Mouse (Mus musculus): ENCODE measurements around the gene Heatr5a.

The Heatr5a gene

DNA sequence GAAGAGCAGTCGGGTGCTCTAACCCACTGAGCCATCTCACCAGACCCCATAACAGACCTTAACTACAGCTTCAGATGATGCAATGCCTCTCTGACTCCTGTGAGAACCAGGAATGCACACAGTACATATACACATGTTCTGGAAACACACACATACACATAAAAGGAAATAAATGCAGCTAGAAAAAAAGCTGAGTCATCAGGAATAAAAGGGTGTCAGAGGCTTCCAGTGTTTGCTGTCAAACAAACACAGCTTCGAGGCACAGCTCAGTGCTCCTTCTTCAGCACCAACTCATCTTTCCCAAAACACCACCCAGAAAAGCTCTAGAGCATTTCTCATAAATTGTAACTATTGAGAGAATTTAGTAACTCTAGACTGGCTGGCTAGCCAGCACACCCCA lies 86.3 kb downstream of the Heatr5a start:
- no peak for DNase-seq (ENCODE audit: low spot score)

DNA sequence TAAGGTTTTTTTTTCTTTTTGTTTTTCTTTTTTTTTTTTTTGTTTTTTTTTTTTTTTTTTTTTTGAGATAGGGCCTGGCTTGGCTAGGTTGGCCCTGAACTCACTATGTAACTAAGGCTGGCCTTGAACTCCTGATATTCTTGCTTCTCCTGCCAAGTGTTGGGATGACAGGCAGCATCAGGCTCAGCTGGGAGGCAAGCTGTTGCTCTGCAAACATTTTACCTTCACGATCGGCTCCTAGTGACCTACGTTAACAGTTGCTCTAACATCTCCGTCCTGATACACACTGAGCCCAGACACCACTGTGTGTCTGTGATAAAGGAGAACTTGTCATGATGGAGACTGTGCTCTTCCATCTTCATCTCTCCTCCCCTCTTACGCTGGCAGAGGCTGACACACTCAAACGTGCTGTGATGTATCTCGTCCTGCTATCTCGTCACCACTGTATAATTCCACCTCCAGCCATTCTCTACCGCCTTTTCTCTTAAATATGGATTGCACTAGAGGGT lies 87.8 kb downstream of the Heatr5a start:
- no peak for DNase-seq (ENCODE audit: low spot score)

DNA sequence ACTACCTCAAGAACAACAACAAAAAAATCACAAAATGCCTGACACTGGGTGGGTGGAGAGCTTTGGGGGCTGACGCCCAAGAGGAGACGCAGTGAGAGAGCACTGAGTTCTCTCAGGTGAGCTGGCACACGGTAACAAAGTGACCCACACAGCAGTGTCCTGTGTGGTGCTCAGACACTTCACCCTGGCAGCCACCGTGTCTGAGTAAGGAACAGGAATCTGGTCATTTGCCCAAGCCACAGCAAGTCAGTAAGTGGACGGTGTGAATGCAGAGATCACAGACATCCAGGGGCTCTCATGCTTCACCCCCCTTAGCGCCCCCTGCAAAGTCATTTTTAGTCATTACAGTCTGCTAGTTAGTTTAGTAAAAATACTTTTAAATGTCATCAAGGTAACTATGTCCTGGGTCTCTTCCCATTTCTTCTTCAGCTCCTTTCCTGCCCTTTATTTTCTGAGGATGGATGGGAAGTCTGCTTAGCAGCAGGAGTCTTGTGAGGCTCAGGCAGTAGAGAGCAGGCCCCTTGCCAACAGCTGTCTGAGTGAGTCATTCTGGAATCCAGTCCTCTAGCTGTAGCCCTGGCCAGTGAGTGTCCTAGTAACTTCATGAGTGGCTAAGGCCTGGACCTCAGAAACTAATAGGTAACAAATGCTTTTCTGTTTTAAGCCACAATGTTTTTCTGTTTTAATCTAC lies 88.4 kb downstream of the Heatr5a start:
- no peak for DNase-seq (ENCODE audit: low spot score)

DNA sequence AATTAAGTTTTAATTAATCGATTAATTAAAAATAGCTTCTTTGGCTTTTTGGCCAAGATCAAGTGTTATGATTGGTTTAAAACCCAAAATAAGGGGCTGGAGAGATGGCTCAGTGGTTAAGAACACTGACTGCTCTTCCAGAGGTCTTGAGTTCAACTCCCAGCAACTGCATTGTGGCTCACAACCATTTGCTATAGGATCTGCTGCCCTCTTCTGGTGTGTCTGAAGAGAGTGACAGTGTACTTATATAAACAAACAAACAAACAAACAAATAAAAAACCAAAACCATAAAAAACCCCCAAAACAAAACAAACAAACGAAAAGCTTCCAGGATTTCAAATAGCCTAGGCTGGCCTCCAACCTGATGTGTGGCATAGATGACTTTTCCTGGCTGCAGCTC lies 89.3 kb downstream of the Heatr5a start:
- DNase-seq (ENCODE audit: low spot score), result no peak

DNA sequence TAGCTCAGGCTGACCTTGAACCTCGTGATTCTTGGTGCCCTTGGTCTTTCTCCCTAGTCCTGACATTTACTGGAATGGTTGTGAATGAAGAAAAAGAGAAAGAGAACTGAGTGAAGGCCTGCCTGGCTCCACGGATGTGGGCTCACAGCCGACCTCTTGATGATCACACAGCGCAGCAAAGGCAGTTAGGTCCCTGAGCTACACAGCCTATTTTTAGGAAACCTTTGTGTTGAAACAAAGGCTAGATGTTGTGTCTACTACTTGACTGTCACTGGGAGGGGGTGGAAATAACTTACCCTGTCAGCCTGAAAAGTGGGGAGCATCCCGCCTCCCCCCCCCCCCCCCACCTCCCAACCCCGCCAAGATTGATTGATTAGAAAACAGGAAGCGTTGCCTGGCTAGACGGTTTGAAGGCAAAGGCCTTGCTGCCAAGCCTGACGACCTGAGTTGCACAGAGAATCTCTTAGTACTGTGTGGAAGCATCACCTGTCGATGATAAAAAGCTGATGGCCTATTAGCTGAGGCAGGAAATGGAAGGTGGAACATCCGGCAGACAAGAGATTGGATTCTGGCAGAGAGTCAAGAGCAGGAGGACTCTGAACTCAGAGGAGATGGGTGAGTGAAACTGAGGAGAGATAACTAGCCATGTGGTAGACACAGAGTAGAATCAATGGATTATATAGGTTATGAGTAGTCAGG lies 99.5 kb downstream of the Heatr5a start:
- no peak for DNase-seq (ENCODE audit: low spot score)

DNA sequence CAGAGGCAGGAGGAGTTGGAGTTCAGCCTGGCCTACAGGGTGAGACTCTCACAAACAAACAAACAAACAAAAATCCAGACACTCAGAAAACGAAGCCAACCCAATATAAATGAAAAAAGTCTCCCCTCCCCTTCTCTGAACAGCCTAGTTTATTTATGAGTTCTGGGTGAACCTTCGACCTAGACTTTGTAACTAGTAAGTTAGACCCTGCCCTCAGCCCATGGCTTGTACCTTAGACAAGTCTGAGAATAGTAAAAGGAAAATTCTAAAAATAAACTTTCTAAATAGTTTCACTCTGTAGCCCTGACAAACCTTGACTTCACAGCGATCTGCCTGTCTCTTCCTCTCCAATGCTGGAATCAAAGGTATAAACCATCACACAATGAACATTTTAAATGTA lies 101.6 kb downstream of the Heatr5a start:
- DNase-seq (ENCODE audit: low spot score), result no peak

DNA sequence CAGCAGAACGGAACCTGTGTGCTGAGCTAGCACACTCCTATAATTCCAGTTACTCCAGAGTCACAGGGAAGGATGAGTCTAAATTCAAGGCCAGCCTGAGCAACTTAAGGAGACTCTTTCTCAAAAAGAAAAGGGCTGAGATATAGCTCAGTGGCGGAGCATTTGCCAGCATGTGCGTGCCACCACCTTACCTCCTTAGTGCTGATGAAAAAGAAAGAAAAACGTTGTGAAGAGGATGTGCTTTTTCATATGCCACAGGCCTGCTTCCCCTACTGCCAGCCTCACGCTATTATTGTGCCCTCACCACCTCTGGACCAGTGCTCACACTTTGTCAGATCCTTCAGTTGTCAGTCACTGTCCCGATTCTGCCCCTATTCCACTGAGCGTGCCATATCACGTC lies 104.0 kb downstream of the Heatr5a start:
- no peak for DNase-seq (ENCODE audit: low spot score)

DNA sequence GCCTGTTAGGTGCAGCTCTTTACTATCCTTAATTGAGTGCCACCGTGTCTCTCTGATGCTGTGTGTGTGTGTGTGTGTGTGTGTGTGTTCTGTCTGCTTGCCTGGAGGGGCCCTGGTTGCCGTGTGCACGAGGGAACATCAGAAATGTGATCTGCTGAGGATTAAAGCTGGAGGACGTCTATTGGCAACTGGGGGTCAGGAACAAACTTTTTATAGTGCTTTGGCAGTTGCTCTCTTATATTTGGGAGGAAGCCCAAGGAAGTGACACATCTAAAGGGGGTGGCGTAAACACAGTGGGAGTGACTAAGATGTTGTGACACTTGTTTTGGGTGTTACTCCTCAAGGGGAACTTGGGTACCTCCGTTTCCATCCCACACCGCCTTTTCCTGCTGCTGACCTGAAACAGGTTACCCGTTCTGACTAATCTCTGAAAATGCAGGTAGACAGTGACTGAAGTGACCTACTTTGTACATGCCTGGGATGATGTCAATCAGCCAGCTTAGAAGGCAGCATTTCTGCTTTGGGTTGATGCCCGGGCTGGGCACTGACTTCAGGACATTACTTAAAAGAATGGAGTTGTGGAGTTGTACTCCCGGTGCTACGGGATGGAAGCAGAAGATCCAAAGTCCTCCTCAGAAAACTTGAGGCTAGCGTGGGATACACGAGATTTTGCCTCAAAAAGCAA lies 104.8 kb downstream of the Heatr5a start:
- DNase-seq (ENCODE audit: low spot score), result no peak

DNA sequence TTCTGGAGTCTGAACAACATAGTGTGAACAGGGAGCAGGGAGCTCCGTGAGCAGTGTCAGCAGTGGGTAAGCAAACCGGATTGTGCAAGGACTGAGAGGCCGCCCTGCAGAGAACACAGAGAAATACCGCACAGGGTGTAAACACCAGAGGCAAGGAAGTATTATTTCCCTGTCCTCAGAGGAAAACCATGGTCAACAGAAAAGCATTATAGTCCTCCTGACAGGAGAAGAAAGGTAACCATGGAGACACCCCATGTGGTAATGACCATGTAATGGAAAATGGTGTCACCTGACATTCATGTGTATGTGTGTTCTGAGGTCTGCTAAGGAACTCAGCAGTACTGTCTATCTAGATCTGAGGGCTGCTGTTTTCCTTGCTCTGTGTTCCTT lies 105.3 kb downstream of the Heatr5a start:
- no peak for DNase-seq (ENCODE audit: low spot score)

DNA sequence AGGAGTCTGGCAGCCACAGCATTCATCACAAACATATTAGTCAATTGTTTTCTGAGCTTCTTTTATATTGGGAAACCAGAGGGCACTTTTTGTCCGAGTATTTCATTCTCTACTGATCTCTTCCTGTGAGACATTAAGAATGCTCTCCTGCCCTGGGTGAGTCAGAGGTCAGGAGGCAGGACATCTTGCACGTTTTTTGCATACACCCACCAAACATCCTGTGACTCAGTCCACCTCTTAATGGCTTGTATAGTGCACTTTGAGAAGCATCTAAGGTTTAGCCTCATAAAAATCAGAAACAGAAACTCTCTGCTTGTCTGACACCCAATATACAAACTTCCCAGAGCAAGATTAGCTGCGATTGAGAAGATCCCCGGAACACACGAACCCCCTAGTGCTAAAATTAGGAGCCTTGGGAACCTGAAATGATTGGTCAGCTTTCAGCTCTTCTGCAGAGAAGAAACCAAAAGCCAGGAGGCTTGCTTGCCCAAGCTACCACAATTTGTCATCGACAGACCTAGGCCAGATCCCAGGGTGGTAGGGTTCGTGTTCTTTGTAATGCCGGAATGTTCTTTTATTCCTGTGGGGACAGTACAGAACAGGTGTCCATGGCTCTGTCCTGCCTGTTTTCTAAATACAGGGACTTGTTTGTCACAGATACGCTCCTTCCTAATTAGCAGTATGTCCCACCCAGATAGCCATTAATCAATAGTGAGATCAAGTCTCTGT lies 105.9 kb downstream of the Heatr5a start:
- no peak for DNase-seq (ENCODE audit: low spot score)

DNA sequence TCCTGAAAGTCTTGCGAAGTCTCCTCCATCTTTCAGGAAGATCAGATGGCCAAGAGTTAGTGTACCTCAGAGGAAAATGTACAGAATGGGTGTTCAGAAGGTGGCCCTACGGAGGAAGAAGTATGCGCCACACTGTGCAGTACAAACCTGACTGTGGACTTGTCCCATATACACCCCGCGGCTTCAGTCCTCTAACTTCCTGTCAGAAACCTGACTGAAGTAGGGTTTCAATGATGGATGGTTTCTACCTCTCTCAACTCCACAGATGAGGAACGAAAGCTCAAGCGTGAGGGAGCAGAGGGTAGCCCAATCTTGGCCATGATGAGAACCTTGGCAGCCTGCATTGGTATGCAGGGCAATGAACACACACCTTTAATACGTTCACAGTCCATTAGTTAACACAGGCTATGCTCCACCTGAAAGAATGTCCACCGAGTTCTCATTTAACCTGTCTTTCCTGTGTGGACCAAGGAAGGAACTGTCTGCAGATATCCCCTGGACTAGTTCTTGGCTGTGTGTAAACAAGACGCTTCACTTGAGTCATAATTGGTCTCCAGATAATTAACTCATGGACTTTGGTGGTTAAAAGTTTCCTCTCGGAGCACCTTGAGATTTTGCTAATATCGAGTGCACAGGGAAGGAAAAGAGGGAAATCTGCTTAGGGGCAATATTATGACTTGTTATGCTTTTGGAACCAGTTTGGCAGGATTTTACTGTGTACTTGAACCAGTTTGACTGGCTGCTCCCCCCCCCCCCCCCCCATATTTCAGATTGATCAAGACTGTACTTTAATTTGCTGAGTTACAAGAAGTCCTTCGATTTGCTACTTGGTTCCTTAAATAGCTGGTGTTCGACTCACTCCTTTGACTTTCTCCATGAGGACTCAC lies 107.8 kb downstream of the Heatr5a start:
- no peak for DNase-seq (ENCODE audit: low spot score)

DNA sequence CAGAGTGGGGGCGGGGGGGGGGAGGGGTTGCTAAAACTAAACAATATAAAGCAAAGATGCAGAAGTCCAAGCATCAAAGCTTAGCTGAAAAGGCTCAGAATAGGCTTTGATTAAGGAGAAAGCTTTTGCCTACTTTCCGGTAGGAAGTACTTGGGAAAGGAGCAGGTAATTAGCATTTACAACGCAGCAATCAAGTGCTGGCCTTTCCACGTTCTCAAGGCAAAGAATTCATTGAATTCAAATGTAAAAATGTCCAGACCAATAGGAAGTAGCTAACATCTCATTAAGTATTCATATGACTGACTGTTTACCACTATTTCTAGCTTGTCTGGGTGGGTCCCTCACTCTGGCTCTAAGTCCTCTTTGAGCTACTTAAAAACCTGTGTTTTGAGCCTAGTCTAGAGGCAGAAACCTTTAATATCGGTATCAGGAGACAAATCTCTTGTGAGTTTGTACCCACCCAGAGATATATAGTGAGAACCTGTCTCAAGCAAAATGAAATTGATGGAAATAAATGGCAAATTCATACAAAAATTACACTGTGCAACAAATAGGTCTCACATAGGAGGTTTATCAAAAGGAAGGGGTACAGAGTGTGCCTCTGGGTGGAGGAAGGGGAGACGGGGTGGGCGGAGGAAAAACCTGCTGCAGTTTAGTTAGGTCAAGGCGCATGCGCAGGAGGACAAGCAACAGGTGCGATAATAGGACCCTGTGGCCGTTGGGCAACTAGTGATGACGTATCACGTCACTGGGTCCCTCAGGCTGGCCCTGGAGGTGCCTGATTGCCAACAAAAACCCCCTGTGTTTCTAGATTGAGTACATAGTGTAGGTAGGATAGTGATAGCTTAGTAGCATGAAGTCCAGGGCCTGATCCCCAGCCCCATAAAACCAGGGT lies 112.7 kb downstream of the Heatr5a start:
- DNase-seq (ENCODE audit: low spot score), result no peak

DNA sequence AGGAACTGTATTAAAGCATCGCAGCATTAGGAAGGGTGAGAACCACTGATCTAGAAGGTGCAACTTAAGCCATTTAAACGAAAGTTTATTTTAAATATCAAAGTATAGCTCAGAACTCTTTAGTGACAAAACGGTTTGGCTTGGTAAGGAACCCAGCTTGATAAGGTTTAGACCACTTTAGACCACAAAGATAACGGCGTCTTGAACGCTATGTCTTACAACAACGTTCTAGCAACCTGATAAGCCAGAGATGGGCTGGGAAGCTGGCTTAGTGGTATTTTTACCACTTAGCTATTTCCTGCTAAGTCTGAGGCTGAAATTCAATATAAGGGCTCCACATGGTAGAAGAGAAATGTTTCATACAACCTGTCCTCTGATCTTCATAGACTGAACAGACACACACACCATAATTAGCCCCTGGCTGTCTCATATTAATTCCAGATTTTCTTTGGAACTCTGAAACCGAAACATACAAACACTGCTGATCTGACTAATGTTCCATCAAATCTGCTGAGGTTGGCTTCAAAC lies 114.3 kb downstream of the Heatr5a start:
- no peak for DNase-seq (ENCODE audit: low spot score)

DNA sequence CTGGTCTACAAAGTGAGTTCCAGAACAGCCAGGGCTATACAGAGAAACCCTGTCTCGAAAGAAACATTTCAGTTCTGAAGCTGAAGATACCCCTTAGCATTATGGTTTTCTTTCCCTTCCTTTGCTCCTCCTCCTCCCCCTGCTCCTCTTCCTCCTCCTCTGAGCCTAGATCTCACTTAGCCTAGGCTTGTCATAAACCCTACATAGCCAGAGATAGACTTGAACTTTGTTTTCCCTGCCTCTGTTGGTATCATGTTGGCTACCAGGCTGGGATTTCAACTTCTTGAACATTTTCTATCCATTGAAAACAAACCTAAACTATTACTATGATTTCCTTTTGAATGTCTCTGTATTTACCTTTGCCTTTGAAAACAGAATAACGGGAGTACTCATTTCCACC lies 115.2 kb downstream of the Heatr5a start:
- DNase-seq (ENCODE audit: low spot score), result no peak

DNA sequence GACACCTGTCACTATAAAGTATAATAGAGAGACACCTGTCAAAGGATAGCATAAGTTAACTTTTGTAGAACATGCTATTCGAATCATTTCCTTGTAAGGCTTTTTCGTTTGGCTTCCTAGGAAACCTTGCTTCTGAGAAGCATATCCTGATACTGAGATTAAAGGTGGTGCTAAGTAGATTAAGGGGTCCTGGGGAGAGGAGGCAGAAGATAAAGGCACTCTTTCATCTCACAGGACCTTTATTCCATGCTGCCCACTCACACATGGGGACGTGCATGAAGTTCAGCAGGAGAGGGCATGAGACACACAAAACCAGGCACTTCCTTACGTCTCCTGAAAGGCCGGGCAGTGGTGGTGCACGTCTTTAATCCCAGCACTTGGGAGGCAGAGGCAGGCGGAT lies 115.7 kb downstream of the Heatr5a start:
- DNase-seq (ENCODE audit: low spot score), result no peak

DNA sequence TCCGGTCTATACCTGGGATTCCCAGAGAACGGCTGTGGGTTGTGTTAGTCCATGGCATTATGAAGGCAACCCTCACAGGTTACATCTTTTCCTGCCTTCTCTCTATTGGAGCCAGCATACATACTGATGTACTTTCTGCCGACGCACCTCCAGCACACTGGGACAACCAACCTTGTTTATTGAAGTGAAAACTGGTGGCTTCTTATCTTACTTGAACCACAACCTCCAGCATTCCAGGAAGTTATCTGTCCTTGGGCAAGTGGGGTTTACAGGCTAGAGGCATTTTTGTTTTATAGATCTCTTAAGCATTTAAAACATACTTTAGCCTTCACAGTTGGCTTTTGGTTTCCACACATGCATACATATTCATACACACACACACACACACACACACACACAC lies 119.5 kb downstream of the Heatr5a start:
- DNase-seq (ENCODE audit: low spot score), result no peak

DNA sequence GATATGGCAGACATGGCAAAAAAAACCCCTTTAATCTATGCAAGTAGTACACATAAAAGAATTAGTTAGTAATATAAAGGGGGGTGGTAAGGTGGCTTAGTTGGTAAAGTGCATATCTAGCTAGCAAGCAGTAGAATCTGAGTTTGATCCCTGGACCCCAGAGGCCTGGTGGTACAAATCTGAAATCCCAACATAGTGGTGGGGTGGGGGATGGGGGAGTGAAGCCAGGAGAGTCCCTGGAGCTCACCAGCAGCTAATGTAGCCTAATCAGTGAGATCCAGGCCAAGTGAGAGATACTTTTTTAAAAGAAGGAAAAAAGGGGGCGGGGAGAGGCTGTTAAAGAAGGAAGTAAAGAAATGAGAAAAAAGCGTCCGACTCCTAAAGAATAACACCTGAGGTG lies 120.0 kb downstream of the Heatr5a start:
- no peak for DNase-seq (ENCODE audit: low spot score)

DNA sequence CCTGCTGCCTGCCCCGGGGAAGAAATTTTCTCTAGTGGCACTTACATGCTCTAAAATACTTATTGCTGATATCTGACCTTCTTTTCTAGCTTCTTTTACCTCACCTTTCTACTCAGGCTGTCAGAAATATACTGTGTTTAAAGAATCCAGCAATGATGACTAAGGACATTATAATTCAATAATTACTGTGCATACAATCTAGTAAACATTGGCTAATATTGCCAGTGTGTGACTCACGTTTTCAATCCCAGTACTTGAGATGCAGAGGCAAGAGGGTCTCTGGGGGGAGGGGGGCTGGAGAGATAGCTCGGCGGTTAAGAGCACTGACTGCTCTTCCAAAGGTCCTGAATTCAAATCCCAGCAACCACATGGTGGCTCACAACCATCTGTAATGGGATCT lies 120.8 kb downstream of the Heatr5a start:
- DNase-seq (ENCODE audit: low spot score), result no peak

DNA sequence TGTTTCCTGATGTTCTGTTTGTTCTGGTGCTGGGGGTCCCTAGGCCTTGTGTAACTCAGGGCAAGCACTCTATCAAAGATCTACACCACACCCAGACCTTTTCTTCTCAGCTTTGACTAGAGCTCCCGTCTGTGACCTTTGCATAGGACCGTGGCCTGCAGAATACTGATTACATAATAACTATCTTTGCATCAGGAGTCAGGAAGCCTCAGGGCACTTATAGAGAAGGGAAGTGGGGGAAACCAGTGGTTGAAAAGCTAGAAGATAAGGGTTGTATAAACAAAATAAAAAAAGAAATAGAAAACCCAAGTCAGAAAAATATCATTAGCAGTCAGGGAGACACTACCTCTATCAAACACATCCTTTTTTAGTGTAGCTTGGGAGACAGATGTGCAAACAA lies 121.2 kb downstream of the Heatr5a start:
- no peak for DNase-seq (ENCODE audit: low spot score)

DNA sequence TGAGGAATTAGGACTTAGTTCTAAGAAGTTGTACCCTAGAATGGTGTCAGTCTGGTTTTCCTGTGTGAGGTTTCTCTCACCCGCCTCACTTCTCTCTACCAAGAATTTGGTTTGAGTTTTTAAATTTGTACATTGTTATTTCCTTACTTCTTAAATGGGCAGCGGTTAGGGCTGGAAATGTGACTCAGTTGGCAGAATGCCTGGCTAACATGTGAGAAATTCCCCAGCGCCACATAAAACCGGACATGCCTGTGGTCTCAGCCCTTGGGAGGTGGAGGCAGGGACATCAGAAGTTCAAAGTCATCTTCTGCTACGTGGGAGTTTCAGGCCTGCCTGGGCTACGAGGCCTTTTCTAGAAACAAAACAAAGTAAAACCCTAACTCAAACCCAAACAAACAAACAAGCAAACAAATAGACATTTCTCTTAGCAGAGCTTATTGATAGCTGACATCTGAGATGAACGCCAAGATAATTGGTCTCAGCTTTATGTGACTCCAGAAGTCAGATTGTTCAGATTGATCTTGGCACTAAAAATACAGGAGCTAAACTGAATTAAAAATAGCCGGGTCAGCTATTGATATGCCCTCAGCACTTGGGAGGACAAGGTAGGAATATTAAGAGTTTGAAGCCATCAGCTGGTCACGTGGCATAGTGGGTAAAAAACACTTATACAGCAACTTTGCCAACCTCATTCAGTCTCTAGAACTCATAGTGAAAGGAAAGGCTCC lies 123.0 kb downstream of the Heatr5a start:
- DNase-seq (ENCODE audit: low spot score), result no peak

All from layer of hippocampus, adult 9-10 months (tissue).